Mouse (Mus musculus) forelimb bud, embryonic 11.5 days (tissue): ENCODE data around the gene Pcbp4.
A peak's percentile ranks its signal among the peaks of the same experiment; 100 is the strongest.

Experiments used
- DNase-seq: peaks from one replicate; pipeline ENCODE4 v3.0.0-alpha.2; 2012; ENCODE audit warnings: low read depth, low spot score

Pcbp4 gene

DNA sequence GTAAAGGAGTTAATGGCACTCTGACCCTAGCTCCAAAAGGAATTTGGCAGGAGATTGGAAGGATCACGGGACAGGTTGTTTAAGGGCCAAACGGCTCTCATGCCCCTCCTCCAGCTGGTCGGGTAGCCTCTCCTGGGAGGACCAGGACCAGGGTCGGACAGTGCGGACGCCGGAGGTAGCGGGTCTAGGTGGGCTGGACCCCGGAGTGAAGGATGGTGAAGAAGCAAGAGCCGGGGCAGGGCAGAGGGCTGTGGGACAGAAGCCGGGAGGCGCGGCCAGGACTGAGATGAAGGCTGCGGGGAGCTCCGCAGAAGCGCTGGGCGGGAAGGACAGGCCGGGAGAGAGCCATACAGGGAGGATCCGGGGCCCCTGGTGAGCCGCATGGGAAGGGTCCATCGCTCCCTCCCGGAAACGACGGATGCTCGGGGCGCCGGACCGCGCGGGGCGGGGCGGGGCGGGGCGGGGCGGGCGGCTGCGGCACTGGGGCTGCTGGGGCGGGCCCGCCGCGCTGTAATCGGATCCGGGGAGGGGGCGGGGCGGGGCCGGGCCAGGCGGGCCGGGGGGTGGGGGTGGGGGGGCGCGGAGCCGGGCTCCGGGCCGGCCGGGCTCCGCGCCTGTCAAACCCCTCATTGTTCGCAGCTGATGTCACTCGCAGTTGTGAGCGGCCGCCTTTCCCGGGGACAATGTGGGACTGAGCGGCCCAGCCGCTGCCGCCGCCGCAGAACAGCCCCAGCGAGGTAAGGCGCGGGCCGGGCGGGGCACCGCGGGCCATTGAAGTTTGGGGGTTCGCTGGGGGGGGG, at the start of gene Pcbp4:
Gene Pcbp4 (plus strand): TSS at position 21 of the 800 bp plus-strand sequence.
- DNase-seq, result no peak

DNA sequence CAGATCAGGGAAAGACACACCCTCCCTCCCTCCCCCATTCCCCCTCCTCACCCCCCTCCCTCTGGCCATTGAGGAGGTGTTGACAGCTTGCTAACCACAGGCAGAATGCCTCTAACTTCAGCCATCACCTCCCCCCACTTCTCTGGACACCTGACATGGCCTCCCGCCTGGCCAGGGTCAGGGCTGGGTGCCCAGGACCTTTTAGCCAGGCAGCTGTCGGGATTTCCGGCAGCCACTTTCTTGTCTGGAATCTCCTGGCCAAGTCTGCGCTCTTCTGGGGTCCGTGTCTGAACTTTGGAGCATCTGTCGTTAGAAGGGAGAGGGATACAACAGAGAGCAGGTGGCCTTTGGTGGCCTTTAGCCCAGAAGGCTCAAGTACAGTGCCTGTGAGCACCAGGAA, 47.8 kb upstream of the Pcbp4 start:
- DNase-seq, result no peak

DNA sequence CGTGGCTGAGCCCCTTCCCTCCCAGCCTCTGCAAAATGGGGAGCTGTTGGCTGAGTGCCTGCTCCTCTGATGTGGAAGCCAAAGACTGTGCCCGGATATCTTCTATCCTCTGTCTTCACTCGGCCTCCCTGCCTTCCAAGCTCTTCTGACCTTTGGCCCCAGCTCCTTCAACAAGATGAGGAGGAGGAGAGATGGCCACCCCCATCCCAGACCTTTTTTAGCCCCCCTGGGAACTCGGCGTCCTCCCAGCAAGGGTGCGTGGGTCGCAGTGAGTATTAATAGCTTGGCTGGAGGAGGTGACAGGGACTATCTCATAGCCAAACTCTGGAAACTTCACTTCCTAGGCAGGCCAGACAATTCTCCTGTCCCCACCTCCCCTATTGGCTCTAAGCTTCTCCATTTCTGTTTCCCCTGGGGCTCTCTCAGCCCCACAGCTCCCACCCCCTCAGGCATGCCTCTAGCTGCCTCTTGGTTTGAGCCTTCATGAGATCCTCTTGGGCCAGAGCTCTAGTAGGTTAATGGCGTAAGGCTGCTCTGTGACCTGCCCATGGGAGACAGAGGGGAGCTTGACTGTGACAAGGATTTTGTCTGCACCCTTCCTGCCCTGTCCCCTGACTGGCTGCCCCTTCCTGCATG, 46.5 kb upstream of the Pcbp4 start:
- DNase-seq, result no peak

DNA sequence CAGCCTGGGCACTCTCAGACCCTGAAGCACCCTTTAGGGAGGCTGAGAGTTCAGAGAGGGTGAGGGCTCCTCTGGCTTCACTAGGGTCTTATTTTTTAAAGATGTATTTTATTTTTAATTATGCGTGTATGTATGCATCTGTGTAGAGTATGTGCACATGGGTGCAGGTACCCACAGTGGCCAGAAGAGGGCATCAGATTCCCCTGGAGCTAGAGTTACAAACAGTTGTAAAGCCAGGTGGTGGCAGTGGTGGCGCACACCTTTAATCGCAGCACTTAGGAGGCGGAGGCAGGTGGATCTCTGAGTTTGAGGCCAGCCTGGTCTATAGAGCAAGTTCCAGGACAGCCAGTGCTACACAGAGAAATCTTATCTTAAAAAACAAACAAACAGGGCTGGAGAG, 44.0 kb upstream of the Pcbp4 start:
- DNase-seq, result no peak

DNA sequence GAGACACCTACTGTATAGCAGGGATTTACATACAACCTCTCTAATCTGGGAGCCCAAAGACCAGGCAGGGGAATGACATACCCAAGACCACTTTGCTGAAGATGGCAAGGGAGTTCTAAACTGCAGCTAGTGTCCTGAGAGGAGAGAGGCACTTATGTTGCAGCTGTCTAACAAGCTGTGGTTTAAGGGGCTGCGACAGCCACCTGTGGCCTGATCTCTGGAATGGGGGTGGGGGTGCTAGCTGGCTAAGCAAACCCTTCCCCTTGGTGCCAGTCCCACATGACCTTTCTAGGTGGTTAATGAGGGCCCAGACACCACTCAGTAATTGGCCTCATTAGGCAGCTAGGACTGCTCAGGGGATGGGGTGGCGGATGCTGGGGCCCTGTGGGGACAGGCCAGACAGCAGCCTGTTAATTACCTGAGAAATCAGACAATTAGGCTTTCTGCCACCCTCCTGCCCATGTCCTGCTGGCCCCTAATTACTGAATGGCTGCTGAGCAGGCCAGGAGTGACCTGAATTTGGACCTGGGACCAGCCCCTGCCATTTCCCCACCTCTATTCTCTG, 42.9 kb upstream of the Pcbp4 start:
- peak; percentile 35 for DNase-seq

DNA sequence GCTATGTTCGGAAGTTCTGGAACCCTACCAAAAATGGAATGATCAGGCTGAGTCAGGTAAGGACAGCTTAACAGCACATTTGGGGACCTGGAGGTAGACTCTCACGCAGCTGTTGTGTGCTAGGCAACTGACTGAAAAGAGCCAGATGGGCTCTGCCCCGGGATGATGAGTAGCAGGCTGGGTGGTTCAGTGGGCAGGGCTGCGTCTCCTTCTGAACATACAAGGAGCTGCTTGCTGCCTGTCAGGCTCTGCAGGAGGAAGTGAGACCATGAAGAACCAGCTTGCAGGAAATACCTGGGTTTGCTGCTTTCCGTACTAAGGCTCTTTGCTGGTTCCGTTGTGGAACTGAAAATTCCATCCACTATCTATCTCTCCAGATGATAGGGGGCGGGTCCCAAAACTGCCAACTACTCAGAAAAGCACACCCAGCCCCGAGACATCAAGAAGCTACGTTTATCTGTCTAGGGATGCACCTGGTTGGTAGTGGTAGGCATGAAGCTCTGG, 41.9 kb upstream of the Pcbp4 start:
- no peak for DNase-seq

DNA sequence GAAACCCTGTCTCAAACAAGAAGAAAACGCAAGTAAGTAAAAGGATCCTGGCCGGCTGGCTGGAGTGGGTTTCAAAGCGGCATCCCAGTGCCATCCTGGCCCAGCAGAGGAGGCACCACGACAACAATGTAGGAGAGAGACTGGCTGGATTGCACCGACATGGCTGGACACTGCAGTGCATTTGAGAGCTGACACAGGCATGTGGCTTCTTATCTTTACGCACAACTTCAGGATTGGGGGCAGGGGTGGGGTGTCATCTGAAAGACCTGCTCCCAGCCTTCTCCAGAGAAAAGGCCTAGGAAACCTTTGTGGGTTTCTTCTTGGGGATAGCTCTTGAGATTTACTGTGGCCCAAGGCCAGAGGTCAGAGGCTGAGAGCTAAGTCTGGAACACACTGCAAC, 41.4 kb upstream of the Pcbp4 start:
- DNase-seq, result no peak

- no peak for DNase-seq
Observed at GRCm38 (mm10) chr9:106412210-106412609, 40.9 kb upstream of the Pcbp4 start.

- DNase-seq, result no peak
Observed at GRCm38 (mm10) chr9:106413606-106414005, 39.5 kb upstream of the Pcbp4 start.

GRCm38 (mm10) chr9:106416826-106417225, 36.3 kb upstream of the Pcbp4 start:
- DNase-seq, result no peak

DNA sequence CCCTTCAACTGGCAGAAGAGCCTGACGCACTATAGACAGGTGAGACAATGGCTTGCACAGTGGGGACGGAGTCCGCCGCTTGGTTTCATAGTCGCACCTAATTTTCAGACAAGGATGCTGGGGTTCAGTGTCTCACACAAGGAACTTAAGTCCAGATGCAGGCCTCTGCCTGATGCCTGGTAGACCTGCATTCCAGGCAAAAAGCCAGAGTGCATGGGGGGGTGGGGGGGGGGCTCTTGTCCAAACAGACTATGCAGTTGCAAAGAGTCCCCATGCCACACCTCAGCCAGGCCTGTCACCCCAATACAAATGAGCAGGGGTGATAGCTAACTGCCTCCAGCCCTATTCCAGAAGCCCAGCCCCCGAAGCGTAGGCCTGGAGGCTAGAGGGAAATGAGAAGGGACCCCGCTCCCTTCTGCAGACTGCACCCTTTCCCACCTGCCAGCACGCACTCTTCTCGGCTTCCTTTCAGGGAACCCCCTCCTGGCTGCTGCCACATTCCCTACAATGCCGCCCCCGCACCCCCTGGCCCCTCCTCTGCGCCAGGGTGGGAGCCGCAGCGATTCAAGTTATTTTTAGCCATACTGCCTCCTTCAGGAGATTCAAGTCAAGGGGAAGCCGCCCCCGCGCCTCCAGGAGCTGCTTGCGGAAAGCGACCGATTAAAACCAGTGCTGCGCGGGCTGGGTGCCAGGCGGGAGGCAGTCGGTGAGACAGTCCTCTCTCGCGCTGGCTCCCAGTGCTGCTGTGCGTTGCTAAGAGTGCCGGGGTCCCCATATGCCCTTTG, 35.1 kb upstream of the Pcbp4 start:
- peak; percentile 59 for DNase-seq

DNA sequence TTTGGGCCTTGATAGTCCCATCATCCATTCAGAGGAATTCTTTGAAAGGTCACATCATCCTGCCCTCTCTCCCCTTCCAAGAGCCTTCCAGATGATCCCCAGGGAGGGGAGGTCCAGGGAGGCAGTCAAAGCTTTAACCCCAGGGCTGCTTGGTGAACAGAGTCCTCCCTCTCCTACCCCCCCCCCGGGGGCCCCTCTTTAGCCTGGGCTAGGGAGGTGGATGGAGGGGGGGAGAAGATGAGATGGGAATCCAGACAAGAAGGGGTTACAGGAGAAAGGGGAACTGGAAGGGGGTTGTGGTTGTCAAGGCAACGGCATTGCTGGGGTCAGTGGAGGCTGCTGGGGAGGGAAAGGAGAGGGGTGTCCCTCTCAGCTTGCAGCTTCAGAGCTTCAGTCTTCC, 32.5 kb upstream of the Pcbp4 start:
- DNase-seq, result no peak

GRCm38 (mm10) chr9:106421033-106421864, 31.8 kb upstream of the Pcbp4 start:
- no peak for DNase-seq

GRCm38 (mm10) chr9:106421865-106422160, 31.3 kb upstream of the Pcbp4 start:
- peak; percentile 97 for DNase-seq

DNA sequence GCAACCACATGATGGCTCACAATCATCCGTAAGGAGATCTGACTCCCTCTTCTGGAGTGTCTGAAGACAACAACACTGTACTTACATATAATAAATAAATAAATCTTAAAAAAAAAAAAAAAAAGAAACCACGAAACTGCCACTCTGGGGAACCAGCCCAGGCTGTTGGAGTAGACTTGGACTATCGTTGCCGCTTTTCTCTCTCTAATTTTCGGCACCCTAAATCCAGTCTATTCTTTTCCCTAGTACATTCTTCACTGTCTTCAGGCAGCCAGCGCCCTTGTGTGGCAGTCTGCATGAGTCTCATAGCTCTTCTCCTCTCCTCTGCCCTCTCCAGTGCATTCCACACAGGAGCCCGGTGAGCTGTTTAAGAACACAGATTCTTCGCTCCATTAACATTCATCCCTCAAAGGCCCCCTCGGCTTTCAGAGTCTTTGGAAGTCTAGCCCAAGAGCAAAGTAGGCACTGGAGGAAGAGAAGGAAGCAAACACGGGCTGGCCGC, 24.3 kb upstream of the Pcbp4 start:
- no peak for DNase-seq

GRCm38 (mm10) chr9:106429221-106430014, 23.7 kb upstream of the Pcbp4 start, which contains the start of gene Rpl29:
TSS of gene Rpl29 (plus strand) at chr9:106429454.
- peak; percentile 98 for DNase-seq

GRCm38 (mm10) chr9:106430015-106430264, 23.2 kb upstream of the Pcbp4 start:
- DNase-seq, result no peak

DNA sequence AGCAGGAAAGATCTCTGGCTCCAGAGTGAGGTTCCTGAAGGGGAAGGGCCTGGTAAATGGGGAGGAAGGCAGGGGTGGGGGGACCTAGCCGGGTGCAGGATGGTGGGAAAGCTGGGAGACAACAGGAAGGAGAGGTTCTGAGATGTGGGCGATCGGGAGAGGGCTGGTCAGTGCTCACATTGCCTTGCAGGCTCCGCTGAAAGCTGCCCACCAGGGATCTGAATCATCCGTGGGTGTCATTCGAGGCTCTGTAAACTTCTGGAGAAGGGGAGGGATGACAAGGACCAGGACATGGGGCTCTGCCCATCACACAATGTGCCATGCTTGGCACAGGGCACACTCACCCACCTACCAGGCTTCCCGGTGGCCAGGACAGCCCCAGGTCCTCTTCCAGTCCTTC, 19.7 kb upstream of the Pcbp4 start:
- no peak for DNase-seq

DNA sequence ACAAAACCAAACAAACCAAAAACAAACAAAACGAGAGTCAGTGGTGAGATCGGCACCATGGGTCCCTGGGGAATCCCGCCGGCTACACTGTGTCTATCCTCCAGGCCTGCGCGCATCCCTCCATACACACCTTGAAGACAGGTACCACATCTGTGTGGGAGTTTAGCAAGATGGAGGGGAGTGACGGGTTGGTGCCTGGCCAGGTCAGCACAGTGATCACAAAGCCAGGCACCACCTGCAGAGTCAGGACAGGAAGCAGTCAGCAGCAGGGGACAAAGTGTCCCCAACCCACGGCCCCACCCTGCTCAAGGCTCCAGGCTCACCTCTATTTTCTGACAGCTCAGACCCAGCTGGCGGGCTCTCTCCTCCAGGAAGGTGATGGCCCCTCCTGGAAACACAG, 16.5 kb upstream of the Pcbp4 start:
- DNase-seq, result no peak

- no peak for DNase-seq
Observed at GRCm38 (mm10) chr9:106442680-106443079, 10.4 kb upstream of the Pcbp4 start.
